Mouse (Mus musculus) limb, embryonic 12.5 days (tissue): Measurements from ENCODE around the gene S100a9. TPM values are rescaled to one million over a fixed set of nuclear protein-coding genes. Genes with fewer than 3 reads are reported as not detected.

Source experiments
- ATAC-seq: fragments of 200-750 bp; cut with Nextera tagmentation; 2 replicates; pipeline ENCODE4 v1.8.0; 2017; ENCODE audit warnings: low read depth, moderate TSS enrichment; ENCODE audit not compliant: insufficient number of reproducible peaks, insufficient read depth, low FRiP score, low TSS enrichment
- H3K27ac ChIP-seq: fragments of 300-500 bp; sonication (generic); 2 replicates; pipeline ENCODE4 v1.5.1; 2016; ENCODE audit warnings: mild to moderate bottlenecking, moderate library complexity
- H3K27me3 ChIP-seq: fragments of 300-500 bp; sonication (generic); 2 replicates; pipeline ENCODE4 v1.6.1; 2016; ENCODE audit warnings: mild to moderate bottlenecking, moderate library complexity
- H3K36me3 ChIP-seq: fragments of 300-500 bp; sonication (generic); 2 replicates; pipeline ENCODE4 v1.6.1; 2016; ENCODE audit warnings: mild to moderate bottlenecking, moderate library complexity
- H3K4me1 ChIP-seq: fragments of 300-500 bp; sonication (generic); replicated peaks from 2 replicates; pipeline ENCODE4 v1.6.1; 2016
- H3K4me2 ChIP-seq: fragments of 300-500 bp; sonication (generic); 2 replicates; pipeline ENCODE4 v1.6.1; 2016; ENCODE audit warnings: mild to moderate bottlenecking, moderate library complexity
- H3K4me3 ChIP-seq: fragments of 300-500 bp; sonication (generic); replicated peaks from 2 replicates; pipeline ENCODE4 v1.5.1; 2016; ENCODE audit warnings: mild to moderate bottlenecking
- H3K9ac ChIP-seq: fragments of 300-500 bp; sonication (generic); replicated peaks from 2 replicates; pipeline ENCODE4 v1.6.1; 2016; ENCODE audit warnings: mild to moderate bottlenecking, moderate library complexity
- H3K9me3 ChIP-seq: fragments of 300-500 bp; sonication (generic); 2 replicates; pipeline ENCODE4 v1.6.1; 2016; ENCODE audit warnings: mild to moderate bottlenecking, moderate library complexity
- WGBS: fragments of 180-500 bp; shearing (Covaris S2); methylation state at CpG from one replicate; pipeline ENCODE4 v1.1.7; 2016; 5-methylcytosine and 5-hydroxymethylcytosine counted together
- polyA plus RNA-seq: library from polyadenylated mRNA; unstranded; fragments of >200 nt; fragmentation: Nextera tagmentation; extraction: Ambion mirVana; gene quantifications from 2 replicates; pipeline ENCODE4 v1.2.1, GENCODE M21; 2016

S100a9 gene
- polyA plus RNA-seq, 1 experiment from 2014 or later: 3.8 TPM

DNA sequence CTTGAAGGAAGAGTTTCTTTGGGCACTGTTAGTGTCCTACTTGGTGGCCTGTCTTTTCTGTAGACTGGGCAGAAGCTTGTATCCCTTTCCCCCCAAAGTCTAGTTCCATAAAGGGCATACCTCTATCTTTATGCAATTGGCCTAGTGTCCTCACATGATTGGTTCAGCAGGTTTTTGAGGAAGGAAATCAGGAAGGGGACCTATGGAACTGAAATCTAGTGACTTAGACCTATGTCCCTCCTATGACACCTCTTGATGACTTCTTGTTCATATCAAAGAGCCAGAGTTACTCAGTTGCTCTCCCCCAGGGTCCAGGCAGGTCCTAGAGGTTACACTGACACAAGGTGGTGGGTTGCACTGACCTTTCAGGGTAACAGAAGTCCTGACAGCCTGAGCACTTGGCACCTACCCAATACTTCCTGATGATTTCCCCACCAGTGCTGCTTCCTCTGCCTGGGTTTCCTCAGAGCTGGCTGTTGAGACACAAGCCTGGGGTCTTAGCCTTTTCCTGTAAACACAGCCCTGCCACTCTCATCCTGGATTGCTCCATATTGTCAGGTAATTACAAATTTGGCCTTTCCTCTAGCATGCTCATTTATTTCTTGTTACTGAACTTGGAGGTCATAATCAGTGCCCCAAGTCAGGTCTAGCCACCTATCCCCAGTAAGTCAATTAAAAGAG is 36.0 kb downstream of the S100a9 start:
- no peaks in the 10 kb centered on the region for H3K4me1 ChIP-seq
- H3K4me2 ChIP-seq: no peak overlapping the region
- H3K4me3 ChIP-seq: no peak overlapping the region
- no peak overlapping the region for H3K9ac ChIP-seq
- ATAC-seq: no peak
- H3K27ac ChIP-seq: no peak overlapping the region
- peaks cover 3% of the 10 kb centered on the region; the same call in 1 of the 2 replicates for H3K27me3 ChIP-seq
- no peaks in the 10 kb centered on the region for H3K9me3 ChIP-seq
- H3K36me3 ChIP-seq: no peaks in the 10 kb centered on the region

DNA sequence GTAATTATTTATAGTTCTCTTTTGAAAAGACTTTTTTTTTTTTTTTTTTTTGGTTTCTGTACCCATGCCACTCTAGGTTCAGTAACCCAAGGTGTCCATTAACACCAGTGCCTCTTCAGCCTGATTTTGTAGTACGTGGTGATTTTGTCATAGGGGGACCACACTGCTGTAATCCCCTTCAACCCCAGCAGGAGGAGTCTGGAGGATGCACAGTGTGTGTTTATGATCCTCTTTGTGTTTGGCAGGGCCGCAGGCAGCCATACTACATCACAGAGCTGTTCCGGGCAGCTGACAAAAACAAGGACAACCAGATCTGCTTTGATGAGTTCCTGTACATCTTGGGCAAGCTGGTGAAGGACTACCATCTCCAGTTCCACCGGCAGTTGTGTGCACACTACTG is 38.1 kb downstream of the S100a9 start:
- Histone ChIP-seq H3K4me2 (no peak overlapping the region), H3K36me3 (no peaks in the 10 kb centered on the region), H3K27ac (no peak overlapping the region), H3K27me3 (peaks cover 15% of the 10 kb centered on the region; the same call in 1 of the 2 replicates), H3K4me3 (no peak overlapping the region), H3K4me1 (no peaks in the 10 kb centered on the region), H3K9ac (no peak overlapping the region), H3K9me3 (no peaks in the 10 kb centered on the region)
- 78% methylated on average over 4 of the region's 4 CpGs for WGBS
- no peak for ATAC-seq

DNA sequence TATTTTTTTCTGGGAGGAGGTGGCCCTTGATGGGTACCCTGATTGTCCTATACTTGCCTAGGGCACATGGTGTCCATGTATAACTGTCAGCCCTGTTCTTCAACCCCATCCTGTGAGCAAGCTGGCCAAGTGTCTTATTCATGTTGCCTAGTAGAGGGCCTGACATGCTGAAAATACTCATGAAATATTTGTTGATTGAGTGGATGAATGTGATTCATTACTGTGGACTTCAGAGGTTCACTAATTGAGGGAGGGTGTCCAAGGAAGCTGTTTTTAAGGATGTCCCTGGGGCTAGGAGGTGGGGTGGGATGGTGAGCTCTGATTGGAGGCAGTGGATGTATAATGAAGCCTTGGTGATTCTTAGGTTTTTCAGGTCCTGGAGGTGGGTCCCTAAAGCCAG is 41.8 kb downstream of the S100a9 start, which contains the start of gene S100a7a:
TSS of gene S100a7a (plus strand) at position 301 of the 400 bp plus-strand sequence.
- H3K4me2 ChIP-seq: no peak within 1 kb of the TSS
- no peak for ATAC-seq

DNA sequence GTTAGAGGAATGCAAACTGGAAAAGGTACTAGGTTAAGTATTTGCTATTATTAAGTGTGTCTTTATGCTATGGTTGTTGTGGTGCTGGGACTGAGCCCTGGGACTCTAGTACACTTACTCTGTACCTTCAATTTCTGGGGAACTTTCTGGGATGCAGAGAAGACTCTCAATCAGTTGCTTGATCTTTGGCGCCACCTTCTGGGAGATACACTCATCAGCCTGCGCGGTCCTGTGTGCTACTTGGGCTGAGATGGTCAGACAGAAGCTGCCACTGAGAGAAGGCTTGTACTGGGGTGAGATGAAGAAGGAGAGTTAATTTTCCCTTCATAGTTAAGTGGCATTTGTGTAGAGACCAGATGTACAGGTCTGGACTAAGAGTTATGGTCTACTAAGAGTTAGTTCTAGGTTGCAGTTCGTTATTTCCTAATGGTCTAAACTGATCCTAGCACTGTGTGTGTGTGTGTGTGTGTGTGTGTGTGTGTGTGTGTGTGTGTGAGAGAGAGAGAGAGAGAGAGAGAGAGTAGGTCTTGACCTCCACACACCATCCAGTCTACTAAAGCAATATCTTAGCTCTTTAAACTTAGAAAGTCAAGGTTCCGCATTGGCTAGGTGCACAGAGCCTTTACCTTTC is 42.5 kb downstream of the S100a9 start:
- Histone ChIP-seq H3K9me3 (no peaks in the 10 kb centered on the region), H3K4me1 (no peaks in the 10 kb centered on the region), H3K27me3 (peaks cover 15% of the 10 kb centered on the region; the same call in 1 of the 2 replicates), H3K36me3 (no peaks in the 10 kb centered on the region), H3K9ac (no peak overlapping the region), H3K27ac (no peak overlapping the region), H3K4me3 (no peak overlapping the region), H3K4me2 (no peak overlapping the region)
- peak; percentile 66; the same call in 1 of the 2 replicates for ATAC-seq
- 35% methylated on average over 5 of the region's 5 CpGs for WGBS

More for the DNA sequence above, 41.8 kb downstream of the S100a9 start, which contains the start of gene S100a7a:
- Histone ChIP-seq H3K9me3 (no peaks in the 10 kb centered on the region), H3K9ac (no peak within 1 kb of the TSS), H3K27ac (no peak within 1 kb of the TSS), H3K4me1 (no peaks in the 10 kb centered on the region), H3K4me3 (no peak within 1 kb of the TSS), H3K36me3 (no peaks in the 10 kb centered on the region), H3K27me3 (peaks cover 15% of the 10 kb centered on the region; the same call in 1 of the 2 replicates)

DNA sequence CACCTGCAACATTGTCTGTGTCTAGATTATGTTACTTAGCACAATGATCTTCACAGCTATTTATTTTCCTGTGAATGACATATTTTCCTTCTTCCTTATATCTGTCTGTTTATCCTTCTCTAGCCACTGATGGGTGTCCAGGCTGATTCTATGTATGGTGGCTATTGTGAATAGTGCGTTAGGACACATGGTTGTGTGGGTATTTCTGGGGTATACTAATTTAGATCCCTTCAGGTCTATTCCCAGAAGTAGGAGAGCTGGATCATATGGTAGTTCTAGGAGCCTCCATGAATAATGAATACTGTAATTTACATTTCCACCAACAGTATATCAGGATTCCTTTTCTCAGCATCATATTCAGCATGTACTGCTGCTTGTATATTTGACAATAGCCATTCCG is 45.7 kb downstream of the S100a9 start:
- no peaks in the 10 kb centered on the region for H3K9me3 ChIP-seq
- H3K27me3 ChIP-seq: peaks cover 11% of the 10 kb centered on the region; the same call in 1 of the 2 replicates
- no peaks in the 10 kb centered on the region for H3K4me1 ChIP-seq
- WGBS: 89% methylated on average over 2 of the region's 2 CpGs
- H3K27ac ChIP-seq: no peak overlapping the region
- no peak overlapping the region for H3K9ac ChIP-seq
- H3K36me3 ChIP-seq: no peaks in the 10 kb centered on the region
- no peak for ATAC-seq
- no peak overlapping the region for H3K4me3 ChIP-seq
- H3K4me2 ChIP-seq: no peak overlapping the region

DNA sequence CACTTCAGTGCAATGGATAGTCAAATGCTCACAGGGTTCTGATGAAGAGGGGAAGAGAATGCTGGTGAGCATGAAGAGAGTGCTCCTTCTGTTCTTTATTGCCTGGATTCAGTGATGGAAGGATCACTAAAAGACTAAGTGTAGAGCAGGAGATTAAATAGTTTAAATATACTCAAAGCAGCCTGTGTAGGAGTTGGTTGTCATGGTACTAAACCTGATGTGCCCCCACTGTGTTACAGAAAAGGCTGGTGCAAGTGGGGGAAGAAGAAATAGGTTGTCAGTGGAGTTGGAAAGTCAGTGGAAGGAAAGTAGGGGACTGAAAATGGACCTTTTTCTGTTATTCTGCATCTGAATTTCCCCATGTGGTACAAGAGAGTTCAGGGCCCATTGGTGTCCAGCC is 46.5 kb downstream of the S100a9 start:
- no peak for ATAC-seq
- H3K9me3 ChIP-seq: no peaks in the 10 kb centered on the region
- H3K4me3 ChIP-seq: no peak overlapping the region
- no peak overlapping the region for H3K4me2 ChIP-seq
- peaks cover 10% of the 10 kb centered on the region; the same call in 1 of the 2 replicates for H3K27me3 ChIP-seq
- no peaks in the 10 kb centered on the region for H3K36me3 ChIP-seq
- no peak overlapping the region for H3K9ac ChIP-seq
- H3K27ac ChIP-seq: no peak overlapping the region
- H3K4me1 ChIP-seq: no peaks in the 10 kb centered on the region

DNA sequence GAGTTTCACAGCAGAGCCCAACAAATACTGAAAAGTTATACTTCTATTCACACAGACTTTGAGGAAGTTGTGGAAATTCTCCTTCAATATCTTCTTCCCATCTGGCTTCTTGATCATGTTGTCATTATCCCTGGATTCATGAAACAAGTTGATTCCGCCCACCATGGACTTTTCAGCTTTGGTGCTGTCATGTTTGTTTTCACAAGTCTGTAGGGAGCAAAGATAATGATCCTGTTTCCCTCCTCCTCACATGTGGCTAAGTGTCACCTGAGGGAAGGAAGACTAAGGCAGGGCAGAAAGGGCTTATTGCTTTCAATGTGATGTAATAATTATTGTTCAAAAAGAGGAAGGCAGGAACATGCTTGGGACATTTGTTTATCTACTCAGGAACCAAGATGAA is 48.2 kb downstream of the S100a9 start:
- WGBS: 80% methylated on average over 1 of the region's 1 CpGs
- ATAC-seq: no peak

DNA sequence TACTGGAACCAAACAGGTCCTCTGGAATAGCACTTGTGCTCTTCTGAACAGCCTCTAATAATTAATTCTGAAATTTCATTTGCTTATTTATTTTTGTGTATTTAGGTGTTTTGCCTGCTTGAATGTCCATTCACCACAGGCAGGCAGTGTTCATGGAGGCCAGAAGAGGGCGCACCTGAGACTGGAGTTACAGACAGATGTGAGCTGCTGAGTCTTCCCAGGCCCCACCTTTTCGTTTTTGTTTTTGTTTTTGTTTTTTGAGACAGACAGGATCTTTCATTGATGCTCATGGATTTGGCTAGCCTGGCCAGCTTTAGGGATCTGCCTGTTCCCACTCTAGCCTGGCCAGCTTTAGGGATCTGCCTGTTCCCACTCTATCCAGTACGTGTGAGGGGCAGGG is 51.3 kb downstream of the S100a9 start:
- no peaks in the 10 kb centered on the region for H3K36me3 ChIP-seq
- H3K4me3 ChIP-seq: no peak overlapping the region
- no peak overlapping the region for H3K4me2 ChIP-seq
- no peaks in the 10 kb centered on the region for H3K27me3 ChIP-seq
- 56% methylated on average over 3 of the region's 3 CpGs for WGBS
- ATAC-seq: no peak
- no peak overlapping the region for H3K9ac ChIP-seq
- H3K9me3 ChIP-seq: no peaks in the 10 kb centered on the region
- H3K4me1 ChIP-seq: no peaks in the 10 kb centered on the region
- no peak overlapping the region for H3K27ac ChIP-seq

More for the DNA sequence above, 48.2 kb downstream of the S100a9 start:
- Histone ChIP-seq H3K4me2 (no peak overlapping the region), H3K9ac (no peak overlapping the region), H3K4me1 (no peaks in the 10 kb centered on the region), H3K9me3 (no peaks in the 10 kb centered on the region), H3K36me3 (no peaks in the 10 kb centered on the region), H3K4me3 (no peak overlapping the region), H3K27ac (no peak overlapping the region), H3K27me3 (no peaks in the 10 kb centered on the region)

Other genes with a start within 250 kb of the S100a9 start
- gene Npr1, start 229.9 kb downstream of the S100a9 start, polyA plus RNA-seq: 2.7 and 3.8 TPM in 2 replicates
- gene Ilf2, start 219.6 kb downstream of the S100a9 start, polyA plus RNA-seq: 329 and 362 TPM in 2 replicates
- 66.2 and 71.3 TPM in 2 replicates for gene Snapin, start 204.7 kb downstream of the S100a9 start, polyA plus RNA-seq
- 210 and 213 TPM in 2 replicates for gene Chtop, start 186.2 kb downstream of the S100a9 start, polyA plus RNA-seq
- 7.3 and 8.3 TPM in 2 replicates for gene S100a1, start 181.3 kb downstream of the S100a9 start, polyA plus RNA-seq
- gene S100a13, start 181.3 kb downstream of the S100a9 start, polyA plus RNA-seq: 19.8 and 20.1 TPM in 2 replicates
- 0.20 and 1.0 TPM in 2 replicates for gene S100a14, start 168.9 kb downstream of the S100a9 start, polyA plus RNA-seq
- 39.6 and 43.7 TPM in 2 replicates for gene S100a16, start 158.5 kb downstream of the S100a9 start, polyA plus RNA-seq
- 0.06 and 0.16 TPM in 2 replicates for gene S100a3, start 135.1 kb downstream of the S100a9 start, polyA plus RNA-seq
- not detected in 2 replicates for gene S100a2, start 105.5 kb downstream of the S100a9 start, polyA plus RNA-seq
- not detected in 2 replicates for gene Gm42674, start 93.8 kb downstream of the S100a9 start, polyA plus RNA-seq
- 3.5 and 4.7 TPM in 2 replicates for gene S100a4, start 92.0 kb downstream of the S100a9 start, polyA plus RNA-seq
- gene S100a5, start 87.2 kb downstream of the S100a9 start, polyA plus RNA-seq: not detected in 2 replicates
- 25.4 and 30.1 TPM in 2 replicates for gene S100a6, start 82.8 kb downstream of the S100a9 start, polyA plus RNA-seq
- gene S100a7a, start 41.7 kb downstream of the S100a9 start, polyA plus RNA-seq: 0.17 TPM in 1 of 2 replicates, not detected in the other
- gene S100a8, start 26.7 kb downstream of the S100a9 start, polyA plus RNA-seq: 7.1 and 7.3 TPM in 2 replicates
- gene Pglyrp4, start 31.2 kb upstream of the S100a9 start, polyA plus RNA-seq: not detected in 2 replicates
- not detected in 2 replicates for gene Gm5849, start 82.2 kb upstream of the S100a9 start, polyA plus RNA-seq